Mouse (Mus musculus) heart, embryonic 14.5 days (tissue): ENCODE results near the gene Cyth3. TPM values are rescaled to one million over a fixed set of nuclear protein-coding genes. Genes with fewer than 3 reads are reported as not detected.

Experiments
- ATAC-seq: fragments of 200-750 bp; cut with Nextera tagmentation; 2 replicates; pipeline ENCODE4 v1.8.0; 2017; ENCODE audit warnings: low read depth, moderate TSS enrichment; ENCODE audit not compliant: insufficient number of reproducible peaks, insufficient read depth, low FRiP score
- H3K27ac ChIP-seq, 2 experiments: fragments of 200-500 bp in 1 of 2; fragments of 300-500 bp in 1 of 2; sonication (generic) in 1 of 2; replicated peaks in 1 of 2; 2 replicates each; pipeline ENCODE4 v1.5.1; 2012 to 2014; ENCODE audit warnings: low read depth in 2 of 2, low read length in 2 of 2, control low read depth in 1 of 2, mild to moderate bottlenecking in 1 of 2, mixed read lengths in 1 of 2; ENCODE audit not compliant: control insufficient read depth in 1 of 2, insufficient read depth in 1 of 2
- H3K27me3 ChIP-seq: fragments of 300-500 bp; sonication (generic); 2 replicates; pipeline ENCODE4 v1.6.1; 2014; ENCODE audit warnings: mild to moderate bottlenecking, low read length, control low read depth; ENCODE audit not compliant: control insufficient read depth, insufficient read depth
- H3K36me3 ChIP-seq: fragments of 300-500 bp; sonication (generic); 2 replicates; pipeline ENCODE4 v1.6.1; 2014; ENCODE audit warnings: mild to moderate bottlenecking, control low read depth, low read length, mixed read lengths; ENCODE audit not compliant: control insufficient read depth, insufficient read depth
- H3K4me1 ChIP-seq, 2 experiments: fragments of 200-500 bp in 1 of 2; fragments of 300-500 bp in 1 of 2; sonication (generic) in 1 of 2; 2 replicates each; pipeline ENCODE4 v1.6.1; 2012 to 2014; ENCODE audit warnings: low read length in 2 of 2, control low read depth in 1 of 2, mixed read lengths in 1 of 2; ENCODE audit not compliant: control insufficient read depth in 2 of 2, insufficient read depth in 2 of 2
- H3K4me2 ChIP-seq: fragments of 300-500 bp; sonication (generic); 2 replicates; pipeline ENCODE4 v1.6.1; 2014; ENCODE audit warnings: mild to moderate bottlenecking, low read length
- H3K4me3 ChIP-seq, 2 experiments: fragments of 200-500 bp in 1 of 2; fragments of 300-500 bp in 1 of 2; sonication (generic) in 1 of 2; 2 replicates each; pipeline ENCODE4 v1.5.1; 2012 to 2014; ENCODE audit warnings: low read length in 2 of 2, mild to moderate bottlenecking in 2 of 2, control low read depth in 1 of 2, low read depth in 1 of 2, moderate library complexity in 1 of 2; ENCODE audit not compliant: control insufficient read depth in 1 of 2, insufficient read depth in 1 of 2
- H3K9ac ChIP-seq: fragments of 300-500 bp; sonication (generic); 2 replicates; pipeline ENCODE4 v1.6.1; 2014; ENCODE audit warnings: mild to moderate bottlenecking, low read length
- H3K9me3 ChIP-seq: fragments of 300-500 bp; sonication (generic); 2 replicates; pipeline ENCODE4 v1.6.1; 2016; ENCODE audit warnings: low read length, control low read depth; ENCODE audit not compliant: control insufficient read depth
- WGBS: fragments of 180-500 bp; shearing (Covaris S2); extraction: QIAGEN DNeasy Blood & Tissue Kit; methylation state at CpG from one replicate; pipeline ENCODE4 v1.1.7; 2014; 5-methylcytosine and 5-hydroxymethylcytosine counted together
- polyA plus RNA-seq: library from polyadenylated mRNA; unstranded; fragments of >200 nt; fragmentation: Nextera tagmentation; extraction: Ambion mirVana; gene quantifications from 2 replicates; pipeline ENCODE4 v1.2.1, GENCODE M21; 2014

Gene Cyth3
- polyA plus RNA-seq, 1 experiment from 2014 or later, result 49.2 TPM

- no peak overlapping the region for H3K4me3 ChIP-seq
- WGBS, result 89% methylated on average over 5 of the region's 5 CpGs
- H3K36me3 ChIP-seq, result peaks cover 79% of the 10 kb centered on the region
- H3K9ac ChIP-seq, result no peak overlapping the region
- no peak for ATAC-seq
- H3K27ac ChIP-seq, result no peak overlapping the region
- H3K4me1 ChIP-seq, result peaks cover 5 to 6% of the 10 kb centered on the region in 2 experiments
- H3K9me3 ChIP-seq, result no peaks in the 10 kb centered on the region
- H3K4me2 ChIP-seq, result no peak overlapping the region
- H3K27me3 ChIP-seq, result no peaks in the 10 kb centered on the region
Measured at GRCm38 (mm10) chr5:143700247-143700646, 78.0 kb downstream of the Cyth3 start.

GRCm38 (mm10) chr5:143701074-143701473, 78.8 kb downstream of the Cyth3 start:
- H3K27ac ChIP-seq, result no peak overlapping the region
- no peak for ATAC-seq
- H3K9ac ChIP-seq, result no peak overlapping the region
- H3K4me3 ChIP-seq, result no peak overlapping the region
- no peaks in the 10 kb centered on the region for H3K27me3 ChIP-seq
- peaks cover 13 to 14% of the 10 kb centered on the region in 2 experiments for H3K4me1 ChIP-seq
- 88% methylated on average over 10 of the region's 10 CpGs for WGBS
- H3K9me3 ChIP-seq, result no peaks in the 10 kb centered on the region
- peaks cover 72% of the 10 kb centered on the region for H3K36me3 ChIP-seq
- H3K4me2 ChIP-seq, result no peak overlapping the region

- H3K4me1 ChIP-seq, result peaks cover 20 to 27% of the 10 kb centered on the region in 2 experiments
- H3K27me3 ChIP-seq, result no peaks in the 10 kb centered on the region
- H3K9ac ChIP-seq, result 0 out of 2 replicates have a peak overlapping the region, but pooled peaks have one; percentile 5
- WGBS, result 72% methylated on average over 13 of the region's 13 CpGs
- H3K4me2 ChIP-seq, result no peak overlapping the region
- no peaks in the 10 kb centered on the region for H3K9me3 ChIP-seq
- no peak overlapping the region for H3K4me3 ChIP-seq
- ATAC-seq, result no peak
- H3K36me3 ChIP-seq, result peaks cover 83% of the 10 kb centered on the region
- peak overlapping the region; percentile 40 to 76; a peak in 2 of 4 replicates for H3K27ac ChIP-seq
Measured at GRCm38 (mm10) chr5:143704875-143705658, 82.8 kb downstream of the Cyth3 start.

- Histone ChIP-seq H3K27me3 (no peaks in the 10 kb centered on the region), H3K4me3 (no peak overlapping the region), H3K27ac (peak overlapping the region; percentile 40 to 76), H3K9ac (0 out of 2 replicates have a peak overlapping the region, but pooled peaks have one; percentile 5), H3K36me3 (peaks cover 84% of the 10 kb centered on the region), H3K4me1 (peaks cover 20 to 27% of the 10 kb centered on the region in 2 experiments), H3K4me2 (no peak overlapping the region), H3K9me3 (no peaks in the 10 kb centered on the region)
- 36% methylated on average over 1 of the region's 1 CpGs for WGBS
- ATAC-seq, result no peak; the same call in 1 of the 2 replicates
Measured at GRCm38 (mm10) chr5:143705659-143705982, 83.4 kb downstream of the Cyth3 start.

DNA sequence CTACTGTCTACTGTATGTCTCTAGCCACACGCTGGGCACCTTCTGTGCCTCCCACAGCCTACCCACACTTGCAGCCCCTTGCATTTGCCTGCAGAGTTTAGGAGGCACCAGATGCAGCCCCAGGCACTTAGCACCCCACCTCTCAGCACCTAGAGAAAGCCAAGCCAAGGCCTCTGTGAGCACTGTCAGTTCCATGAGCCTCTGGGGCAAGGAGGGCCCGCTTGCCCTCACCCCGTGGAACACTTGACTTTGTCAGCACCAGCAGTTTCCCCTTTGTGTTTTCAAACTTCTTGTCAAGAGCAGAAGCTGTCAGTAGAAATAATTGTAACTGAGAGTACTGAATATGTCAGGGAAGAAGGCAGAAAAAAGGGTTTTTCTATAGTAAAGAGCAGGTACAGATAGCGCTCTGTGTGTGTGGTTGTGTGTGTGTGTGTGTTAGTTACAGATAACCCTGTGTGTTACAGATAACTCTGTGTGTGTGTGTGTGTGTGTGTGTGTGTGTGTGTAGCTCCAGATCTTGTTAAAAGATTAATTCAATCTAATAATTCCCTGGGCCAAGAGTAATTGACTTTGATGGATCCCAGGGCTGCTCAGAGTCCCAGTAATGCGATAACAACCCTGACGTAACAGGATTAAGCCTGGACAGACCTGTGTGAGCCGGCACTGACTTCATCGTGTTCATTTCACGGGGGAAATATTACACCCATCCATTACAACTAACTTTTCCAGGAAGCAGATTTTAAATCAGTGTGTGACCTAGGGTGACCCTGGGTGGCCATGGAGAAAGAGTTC, 84.0 kb downstream of the Cyth3 start:
- Histone ChIP-seq H3K4me1 (peaks cover 20 to 27% of the 10 kb centered on the region in 2 experiments), H3K9ac (peak overlapping the region; percentile 34; the same call in 1 of the 2 replicates), H3K4me2 (peak overlapping the region; percentile 21), H3K4me3 (no peak overlapping the region), H3K9me3 (no peaks in the 10 kb centered on the region), H3K36me3 (peaks cover 84% of the 10 kb centered on the region), H3K27me3 (no peaks in the 10 kb centered on the region), H3K27ac (peak overlapping the region; percentile 49 to 76)
- 20% methylated on average over 9 of the region's 9 CpGs for WGBS
- peak; percentile 70 for ATAC-seq

GRCm38 (mm10) chr5:143706822-143707200, 84.6 kb downstream of the Cyth3 start:
- Histone ChIP-seq H3K27me3 (no peaks in the 10 kb centered on the region), H3K9me3 (no peaks in the 10 kb centered on the region), H3K27ac (peak overlapping the region; percentile 49 to 76), H3K4me1 (peaks cover 21 to 27% of the 10 kb centered on the region in 2 experiments), H3K9ac (peak overlapping the region; percentile 34; the same call in 1 of the 2 replicates), H3K36me3 (peaks cover 83% of the 10 kb centered on the region), H3K4me2 (peak overlapping the region; percentile 21), H3K4me3 (no peak overlapping the region)
- ATAC-seq, result no peak
- 67% methylated on average over 7 of the region's 7 CpGs for WGBS

- H3K4me3 ChIP-seq, result no peak overlapping the region
- H3K27ac ChIP-seq, result peak overlapping the region in 1 of 2 experiments; percentile 41; a peak in 1 of 4 replicates
- H3K9ac ChIP-seq, result no peak overlapping the region
- peaks cover 93% of the 10 kb centered on the region for H3K36me3 ChIP-seq
- WGBS, result 12% methylated on average over 7 of the region's 7 CpGs
- peaks cover 7 to 11% of the 10 kb centered on the region in 2 experiments for H3K4me1 ChIP-seq
- no peak overlapping the region for H3K4me2 ChIP-seq
- ATAC-seq, result no peak
- H3K27me3 ChIP-seq, result no peaks in the 10 kb centered on the region
- H3K9me3 ChIP-seq, result no peaks in the 10 kb centered on the region
Measured at GRCm38 (mm10) chr5:143711326-143711725, 89.1 kb downstream of the Cyth3 start.
